Mouse (Mus musculus): ENCODE data around the gene Shroom3. TPM values are rescaled to one million over a fixed set of nuclear protein-coding genes. Genes with fewer than 3 reads are reported as not detected.

The Shroom3 gene
- total and polyA plus RNA-seq, 3 experiments: 0.04 to 0.11 TPM; not detected in 1

- no peak overlapping the region for H3K4me2 ChIP-seq (ENCODE audit: insufficient read depth, low read depth, poor library complexity, severe bottlenecking)
- H3K4me1 ChIP-seq (ENCODE audit: control insufficient read depth in 1 of 2, insufficient read depth in 2 of 2): no peaks in the 10 kb centered on the region
- no peak overlapping the region for H3K9ac ChIP-seq (ENCODE audit: insufficient read depth, low read depth)
- no peak for TF ChIP-seq GABPA (IDR thresholded peaks at IDR 0.05; ENCODE audit: insufficient replicate concordance, low read depth, low read length)
- TF ChIP-seq TBP (conservative IDR thresholded peaks at IDR 0.05; ENCODE audit: low read depth, low read length): no peak
- TF ChIP-seq MEF2A (IDR thresholded peaks at IDR 0.05; ENCODE audit: borderline replicate concordance, low read depth, low read length): no peak
- TF ChIP-seq NELFE (IDR thresholded peaks at IDR 0.05; ENCODE audit: low read depth, low read length): no peak
- TF ChIP-seq PAX5 (IDR thresholded peaks at IDR 0.05; ENCODE audit: low read length): no peak
- no peak overlapping the region for H3K4me3 ChIP-seq (replicated peaks in 1 of 3; ENCODE audit: low read depth in 2 of 3, low read length in 2 of 3, poor library complexity in 1 of 3)
- peaks cover 2% of the 10 kb centered on the region for H3K9me3 ChIP-seq (replicated peaks; ENCODE audit: low read length)
- no peak overlapping the region for H3K27ac ChIP-seq (ENCODE audit: insufficient read depth, low read depth)
- no peaks in the 10 kb centered on the region for H3K36me3 ChIP-seq (replicated peaks in 1 of 2; ENCODE audit: control insufficient read depth in 1 of 2, insufficient read depth in 1 of 2, low read length in 1 of 2)
- dilution Hi-C loops (cut with MboI; ENCODE audit: extremely low pct_ligation_motif_present, extremely low pct_unique_long_range_greater_than_20kb, low sequenced_read_pairs) (no loop called here), in situ Hi-C loops (cut with MboI; ENCODE audit: low pct_ligation_motif_present, low pct_unique_long_range_greater_than_20kb, low sequenced_read_pairs) (no loop called here)
- H3K79me2 ChIP-seq (replicated peaks; ENCODE audit: control insufficient read depth, extremely low read depth, insufficient read depth, poor library complexity, severe bottlenecking): no peaks in the 10 kb centered on the region
- no peak for DNase-seq (ENCODE audit: extremely low read depth)
- no peaks in the 10 kb centered on the region for H3K27me3 ChIP-seq (replicated peaks)
These were observed 11.2 kb downstream of the Shroom3 start for GRCm38 (mm10) chr5:92694316-92694995.

- no peak for DNase-seq (ENCODE audit: extremely low read depth)
- H3K36me3 ChIP-seq (replicated peaks in 1 of 2; ENCODE audit: control insufficient read depth in 1 of 2, insufficient read depth in 1 of 2, low read length in 1 of 2): no peaks in the 10 kb centered on the region
- dilution Hi-C loops (cut with MboI; ENCODE audit: extremely low pct_ligation_motif_present, extremely low pct_unique_long_range_greater_than_20kb, low sequenced_read_pairs) (no loop called here), in situ Hi-C loops (cut with MboI; ENCODE audit: low pct_ligation_motif_present, low pct_unique_long_range_greater_than_20kb, low sequenced_read_pairs) (no loop called here)
- no peaks in the 10 kb centered on the region for H3K4me1 ChIP-seq (ENCODE audit: control insufficient read depth in 1 of 2, insufficient read depth in 2 of 2)
- TF ChIP-seq POLR2AphosphoS2 (IDR thresholded peaks at IDR 0.05; ENCODE audit: low read depth, low read length): no peak
- no peak for TF ChIP-seq USF1 (IDR thresholded peaks at IDR 0.05; ENCODE audit: low read depth, low read length)
- no peak for TF ChIP-seq RCOR1 (conservative IDR thresholded peaks at IDR 0.05; ENCODE audit: low read depth, low read length)
- no peak for TF ChIP-seq HCFC1 (IDR thresholded peaks at IDR 0.05; ENCODE audit: low read depth, low read length)
- TF ChIP-seq MAX (IDR thresholded peaks at IDR 0.05; ENCODE audit: low read length): no peak
- no peak for TF ChIP-seq E2F4 (IDR thresholded peaks at IDR 0.05; ENCODE audit: insufficient replicate concordance, low read depth, low read length)
- TF ChIP-seq NELFE (IDR thresholded peaks at IDR 0.05; ENCODE audit: low read depth, low read length): no peak
- no peak for TF ChIP-seq USF2 (conservative IDR thresholded peaks at IDR 0.05; ENCODE audit: low read depth, low read length)
- TF ChIP-seq MYC (IDR thresholded peaks at IDR 0.05; ENCODE audit: low read depth, low read length): no peak
- no peak for TF ChIP-seq CTCF (conservative IDR thresholded peaks at IDR 0.05 in 1 of 2, IDR thresholded peaks at IDR 0.05 in 1 of 2; ENCODE audit: low read depth in 2 of 2, low read length in 2 of 2)
- no peak for TF ChIP-seq MEF2A (IDR thresholded peaks at IDR 0.05; ENCODE audit: borderline replicate concordance, low read depth, low read length)
- TF ChIP-seq CHD2 (IDR thresholded peaks at IDR 0.05; ENCODE audit: low read length): no peak
- no peak for TF ChIP-seq ETS1 (conservative IDR thresholded peaks at IDR 0.05; ENCODE audit: low read depth, low read length)
- TF ChIP-seq TCF12 (IDR thresholded peaks at IDR 0.05; ENCODE audit: low read depth, low read length): no peak
- no peak for TF ChIP-seq PAX5 (IDR thresholded peaks at IDR 0.05; ENCODE audit: low read length)
- TF ChIP-seq IRF4 (IDR thresholded peaks at IDR 0.05; ENCODE audit: low read depth, low read length): no peak
- no peak for TF ChIP-seq ZNF384 (IDR thresholded peaks at IDR 0.05; ENCODE audit: low read depth, low read length)
- TF ChIP-seq UBTF (IDR thresholded peaks at IDR 0.05; ENCODE audit: low read depth, low read length): no peak
- peaks cover 2% of the 10 kb centered on the region for H3K9me3 ChIP-seq (replicated peaks; ENCODE audit: low read length)
- no peak overlapping the region for H3K4me3 ChIP-seq (replicated peaks in 1 of 3; ENCODE audit: low read depth in 2 of 3, low read length in 2 of 3, poor library complexity in 1 of 3)
- H3K9ac ChIP-seq (ENCODE audit: insufficient read depth, low read depth): no peak overlapping the region
- H3K4me2 ChIP-seq (ENCODE audit: insufficient read depth, low read depth, poor library complexity, severe bottlenecking): no peak overlapping the region
- no peak overlapping the region for H3K27ac ChIP-seq (ENCODE audit: insufficient read depth, low read depth)
- no peaks in the 10 kb centered on the region for H3K79me2 ChIP-seq (replicated peaks; ENCODE audit: control insufficient read depth, extremely low read depth, insufficient read depth, poor library complexity, severe bottlenecking)
- no peaks in the 10 kb centered on the region for H3K27me3 ChIP-seq (replicated peaks)
These were observed 15.0 kb downstream of the Shroom3 start for GRCm38 (mm10) chr5:92698131-92698836.
